Mouse (Mus musculus) cerebellum, postnatal 10 days (tissue): ENCODE measurements around the gene Ms4a4c.
A peak's percentile ranks its signal among the peaks of the same experiment; 100 is the strongest.
"Not testable (repeated sequence)": the region's sequence is repeated elsewhere in the genome, so short reads cannot be mapped to it uniquely, and the experiment has no call there.

Experiments
- DNase-seq, 2 experiments: peaks; one replicate each; pipeline ENCODE4 v3.0.0; 2021; ENCODE audit warnings: mixed read lengths in 2 of 2

Ms4a4c gene

GRCm38 (mm10) chr19:11404527-11404926, at the start of gene Ms4a4c:
Ms4a4c (plus strand) TSS chr19:11404770.
- no peak for DNase-seq

GRCm38 (mm10) chr19:11355730-11356129, 48.8 kb upstream of the Ms4a4c start:
- no peak for DNase-seq

GRCm38 (mm10) chr19:11360106-11360505, 44.5 kb upstream of the Ms4a4c start:
- DNase-seq, result peak in 1 of 2 experiments; percentile 12

GRCm38 (mm10) chr19:11362002-11362401, 42.6 kb upstream of the Ms4a4c start:
- no peak for DNase-seq

GRCm38 (mm10) chr19:11368310-11368709, 36.3 kb upstream of the Ms4a4c start:
- no peak for DNase-seq

GRCm38 (mm10) chr19:11371181-11371580, 33.4 kb upstream of the Ms4a4c start:
- no peak for DNase-seq

GRCm38 (mm10) chr19:11375273-11375672, 29.3 kb upstream of the Ms4a4c start, which contains the start of gene Ms4a4a:
Ms4a4a (plus strand) TSS chr19:11375523.
- DNase-seq, result no peak

GRCm38 (mm10) chr19:11376399-11376798, 28.2 kb upstream of the Ms4a4c start:
- DNase-seq, result no peak

- DNase-seq, result no peak
Observed at GRCm38 (mm10) chr19:11387109-11387508, 17.5 kb upstream of the Ms4a4c start.

- DNase-seq, result no peak
Observed at GRCm38 (mm10) chr19:11387685-11388084, 16.9 kb upstream of the Ms4a4c start.

GRCm38 (mm10) chr19:11388949-11389348, 15.6 kb upstream of the Ms4a4c start:
- no peak for DNase-seq

- DNase-seq, result no peak
Observed at GRCm38 (mm10) chr19:11395769-11396168, 8.8 kb upstream of the Ms4a4c start.

- no peak for DNase-seq
Observed at GRCm38 (mm10) chr19:11407428-11407827, 2.9 kb downstream of the Ms4a4c start.

GRCm38 (mm10) chr19:11408591-11408990, 4.0 kb downstream of the Ms4a4c start:
- no peak for DNase-seq

- no peak for DNase-seq
Observed at GRCm38 (mm10) chr19:11411640-11412039, 7.1 kb downstream of the Ms4a4c start.

GRCm38 (mm10) chr19:11414084-11414483, 9.5 kb downstream of the Ms4a4c start:
- DNase-seq, result no peak

GRCm38 (mm10) chr19:11415581-11415980, 11.0 kb downstream of the Ms4a4c start:
- DNase-seq, result no peak

- DNase-seq, result not testable (repeated sequence)
Observed at GRCm38 (mm10) chr19:11418865-11419264, 14.3 kb downstream of the Ms4a4c start.

- not testable (repeated sequence) for DNase-seq
Observed at GRCm38 (mm10) chr19:11431209-11431608, 26.6 kb downstream of the Ms4a4c start.

GRCm38 (mm10) chr19:11435058-11435834, 30.7 kb downstream of the Ms4a4c start:
- DNase-seq, result no peak

GRCm38 (mm10) chr19:11443338-11443737, 38.8 kb downstream of the Ms4a4c start, which contains the start of gene Ms4a4b:
Ms4a4b (plus strand) TSS chr19:11443553.
- no peak for DNase-seq

- DNase-seq, result no peak
Observed at GRCm38 (mm10) chr19:11443964-11444363, 39.4 kb downstream of the Ms4a4c start.

- no peak for DNase-seq
Observed at GRCm38 (mm10) chr19:11447238-11447637, 42.7 kb downstream of the Ms4a4c start.

GRCm38 (mm10) chr19:11459041-11459440, 54.5 kb downstream of the Ms4a4c start:
- not testable (repeated sequence) for DNase-seq

- DNase-seq, result not testable (repeated sequence)
Observed at GRCm38 (mm10) chr19:11464795-11465194, 60.2 kb downstream of the Ms4a4c start.
